Mouse (Mus musculus): ENCODE results near the gene Med7.
A peak's percentile ranks its signal among the peaks of the same experiment; 100 is the strongest.

Gene Med7

DNA sequence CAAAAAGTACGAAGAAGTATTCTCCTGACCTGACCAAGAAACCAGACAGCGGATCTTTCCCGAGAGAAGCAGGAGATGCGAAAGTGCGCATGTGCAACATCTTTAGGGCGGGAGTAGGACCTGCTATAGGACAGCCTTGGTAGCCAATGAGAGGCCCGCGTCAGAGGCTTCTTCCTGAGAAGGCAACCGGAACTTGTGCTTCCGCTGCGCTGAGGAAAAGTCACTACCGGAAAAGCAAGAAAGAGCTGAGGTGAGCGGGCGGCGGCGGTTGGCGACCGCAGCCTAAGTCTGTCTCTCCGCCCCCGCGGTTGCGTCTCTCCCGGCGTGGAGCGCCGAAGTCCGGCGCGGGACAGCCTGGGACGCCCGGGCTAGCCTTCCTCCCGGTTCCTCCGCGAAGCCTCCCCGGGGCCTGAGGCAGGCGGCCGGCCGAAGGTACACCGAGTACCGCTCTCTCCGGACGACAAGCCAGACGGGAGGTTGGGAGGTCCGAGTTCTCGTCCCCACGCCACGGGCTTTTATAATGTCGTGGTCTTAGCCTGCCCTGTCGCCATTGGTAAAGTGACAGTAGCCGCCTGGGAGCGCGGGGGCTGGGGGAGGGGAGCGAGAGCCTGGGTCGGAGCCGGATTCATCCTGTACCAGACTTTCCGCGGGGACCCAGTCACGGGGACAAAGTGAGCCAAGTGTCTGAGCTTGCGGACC is at the start of gene Med7:
Gene Med7, plus strand, starts transcription at position 166 of the 699 bp plus-strand sequence.
- peak; percentile 93 for DNase-seq (ENCODE audit: inconsistent ontology term)

DNA sequence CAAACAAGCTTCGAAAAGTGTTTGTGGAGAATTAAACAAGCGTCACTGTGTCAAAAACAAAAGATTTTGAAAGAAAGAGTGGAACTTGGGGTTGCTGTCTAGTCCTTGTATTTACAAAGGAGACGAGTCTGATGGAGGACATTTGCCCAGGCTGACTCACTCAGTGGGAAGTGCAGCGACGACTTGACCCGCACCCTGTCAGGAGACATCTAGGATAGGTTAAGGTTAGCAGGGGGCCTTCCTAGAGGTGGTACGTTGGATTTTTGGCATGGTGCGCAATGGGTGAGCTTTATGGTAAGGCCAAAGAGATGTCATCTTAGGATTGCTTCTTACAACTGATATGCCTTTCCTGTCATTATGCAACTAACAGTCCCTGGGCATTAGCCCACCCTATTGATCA is 49.7 kb upstream of the Med7 start:
- no peak for DNase-seq (ENCODE audit: inconsistent ontology term)

- DNase-seq (ENCODE audit: inconsistent ontology term): no peak
These were observed 48.3 kb upstream of the Med7 start for GRCm38 (mm10) chr11:46388438-46388837.

DNA sequence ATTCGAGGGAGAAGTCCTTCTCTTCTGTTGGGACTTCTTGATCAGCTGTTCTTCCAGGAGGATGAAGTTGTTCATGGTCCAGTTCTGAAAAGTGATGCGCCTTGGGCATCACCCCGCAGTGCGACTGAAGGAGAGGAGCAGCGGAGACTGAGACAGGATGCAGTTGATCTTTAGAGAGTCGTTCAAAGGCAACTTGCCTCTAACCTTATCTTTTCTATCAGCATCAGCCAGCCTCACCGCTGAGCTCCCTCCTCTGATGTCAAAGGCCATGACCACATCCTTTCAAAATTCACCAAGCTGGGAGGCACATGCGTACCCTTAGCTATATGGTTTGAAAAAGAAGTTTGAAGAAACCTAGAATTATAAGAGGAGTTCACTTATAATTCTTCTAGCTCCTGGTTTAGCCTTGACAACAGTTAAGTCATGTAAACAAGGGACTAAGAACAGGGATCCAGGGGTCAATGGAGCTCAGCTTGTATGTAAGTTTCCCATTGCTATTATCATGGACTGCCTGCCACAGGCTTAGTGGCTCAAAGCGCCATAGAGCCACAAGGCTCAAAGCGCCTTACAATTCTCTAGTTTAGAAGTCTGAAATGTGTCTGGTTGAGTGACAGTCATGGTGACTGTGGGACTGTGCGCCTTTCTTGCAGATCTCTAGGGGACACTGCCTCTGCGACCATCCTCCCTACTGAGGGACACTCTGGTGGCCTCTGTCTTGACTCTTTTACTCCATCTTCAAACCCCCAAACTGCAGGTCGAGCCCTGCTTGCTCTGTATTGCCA is 47.2 kb upstream of the Med7 start, which contains the start of gene Itk:
Gene Itk, minus strand, starts transcription at position 180 of the 782 bp plus-strand sequence.
- no peak for DNase-seq (ENCODE audit: inconsistent ontology term)

GRCm38 (mm10) chr11:46390621-46391020 is 46.1 kb upstream of the Med7 start:
- no peak for DNase-seq (ENCODE audit: inconsistent ontology term)

- DNase-seq (ENCODE audit: inconsistent ontology term): no peak
These were observed 43.8 kb upstream of the Med7 start for GRCm38 (mm10) chr11:46392890-46393289.

GRCm38 (mm10) chr11:46393413-46393812 is 43.3 kb upstream of the Med7 start:
- no peak for DNase-seq (ENCODE audit: inconsistent ontology term)

- no peak for DNase-seq (ENCODE audit: inconsistent ontology term)
These were observed 41.6 kb upstream of the Med7 start for GRCm38 (mm10) chr11:46395088-46395487.

DNA sequence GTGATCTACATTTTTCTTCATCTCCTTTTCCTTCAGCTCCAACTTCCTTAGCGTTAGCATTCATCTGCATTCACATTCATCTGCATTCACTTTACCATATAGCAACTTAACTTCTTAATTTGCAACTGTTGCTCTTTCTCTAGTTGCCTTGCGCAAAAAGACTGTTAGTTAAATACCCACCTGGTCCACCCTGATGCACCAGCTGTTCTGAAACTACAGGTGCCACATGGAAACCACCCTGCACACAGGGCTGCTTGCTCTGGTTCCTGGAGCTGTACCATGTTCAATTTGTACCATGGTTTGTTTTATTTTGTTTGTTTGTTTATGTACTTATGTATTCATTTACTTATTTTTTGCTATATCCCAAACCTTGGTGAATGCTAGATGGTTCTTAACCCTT is 41.0 kb upstream of the Med7 start:
- DNase-seq (ENCODE audit: inconsistent ontology term): no peak

DNA sequence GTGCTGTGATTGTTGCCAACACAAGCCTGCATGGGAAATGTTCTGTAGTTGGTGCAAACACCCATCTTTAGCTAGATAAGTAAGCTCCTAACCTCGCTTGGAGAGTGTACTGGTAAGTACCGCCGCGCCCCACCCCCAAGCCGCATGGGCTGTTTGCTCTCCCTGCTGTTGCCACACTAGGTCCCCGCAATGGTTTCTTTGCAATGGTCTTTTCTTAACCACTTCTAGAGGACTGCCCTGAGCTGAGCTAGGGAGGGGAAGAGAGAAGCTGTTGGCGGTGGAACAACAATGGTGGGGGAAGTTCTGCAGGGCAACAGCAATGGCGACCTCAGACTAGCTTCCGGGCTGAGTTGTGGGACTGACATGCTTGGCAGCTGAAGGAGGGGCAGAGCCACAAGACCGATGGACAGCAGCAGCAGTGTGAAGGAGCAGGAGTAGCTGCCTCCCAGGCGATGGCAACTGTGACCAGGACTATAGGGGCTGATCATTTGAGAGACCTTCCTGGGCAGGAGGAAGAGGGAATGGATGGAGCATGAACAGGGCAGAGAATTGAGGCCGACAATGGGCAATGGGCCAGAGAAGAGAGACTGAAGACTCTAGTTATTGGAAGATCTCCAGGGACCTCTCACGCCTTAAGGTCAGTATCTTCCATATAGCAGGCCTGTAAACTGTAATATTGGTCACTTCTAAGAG is 40.4 kb upstream of the Med7 start, which contains the start of gene Fam71b:
Gene Fam71b, plus strand, starts transcription at position 393 of the 693 bp plus-strand sequence.
- no peak for DNase-seq (ENCODE audit: inconsistent ontology term)

DNA sequence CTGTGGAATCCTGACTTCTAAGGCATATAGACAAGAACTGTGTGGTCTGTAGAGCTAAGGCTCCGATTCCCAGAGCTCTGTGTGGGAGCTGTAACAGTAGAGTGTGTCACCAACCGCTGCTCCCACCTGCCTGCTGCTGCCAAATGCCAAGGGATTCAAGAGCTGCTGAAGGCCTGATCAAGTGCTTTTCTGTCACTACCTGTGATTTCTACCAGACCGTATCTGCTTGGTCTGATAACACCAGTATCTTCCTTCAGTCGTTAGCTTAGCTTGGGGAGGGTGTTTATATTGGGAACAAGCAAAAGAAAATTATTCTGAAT is 39.9 kb upstream of the Med7 start:
- no peak for DNase-seq (ENCODE audit: inconsistent ontology term)

DNA sequence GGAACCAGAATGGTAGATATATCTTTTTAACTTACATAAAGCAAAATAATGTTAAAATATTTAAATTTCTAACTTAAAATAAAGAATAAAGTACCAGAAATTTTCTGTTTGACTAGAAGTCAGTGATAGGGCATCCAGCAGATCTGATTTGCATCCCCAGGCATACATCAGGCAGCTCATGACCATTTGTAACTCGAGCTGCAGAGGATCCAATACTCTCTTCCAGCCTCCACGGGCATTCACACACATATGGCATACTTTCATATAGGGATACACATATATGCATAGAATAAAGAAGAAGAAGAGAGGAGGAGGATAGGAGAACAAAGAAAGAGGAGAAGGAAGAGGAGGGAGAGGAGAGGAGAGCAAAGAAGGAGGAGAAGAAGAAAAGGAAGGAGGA is 38.8 kb upstream of the Med7 start:
- DNase-seq (ENCODE audit: inconsistent ontology term): no peak

DNA sequence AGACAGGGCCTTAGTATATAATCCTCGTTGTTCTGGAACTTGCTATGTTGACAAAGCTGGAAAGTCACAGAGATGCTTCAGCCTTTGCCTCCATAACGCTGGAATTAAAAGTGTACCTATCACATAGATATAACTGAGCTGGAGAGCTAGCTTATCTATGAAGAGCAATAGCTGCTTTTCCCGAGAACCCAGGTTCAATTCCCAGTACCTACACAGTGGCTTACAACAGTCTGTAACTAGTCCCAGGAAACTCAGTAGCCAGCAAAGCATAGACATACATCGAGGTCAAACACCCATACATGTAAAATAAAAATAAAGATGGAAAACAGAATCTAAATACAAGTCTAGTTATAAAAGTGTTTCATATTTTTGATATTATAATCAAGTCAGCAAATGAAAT is 38.3 kb upstream of the Med7 start:
- no peak for DNase-seq (ENCODE audit: inconsistent ontology term)

GRCm38 (mm10) chr11:46398933-46399383 is 37.8 kb upstream of the Med7 start:
- DNase-seq (ENCODE audit: inconsistent ontology term): no peak

GRCm38 (mm10) chr11:46401555-46401954 is 35.2 kb upstream of the Med7 start:
- no peak for DNase-seq (ENCODE audit: inconsistent ontology term)

DNA sequence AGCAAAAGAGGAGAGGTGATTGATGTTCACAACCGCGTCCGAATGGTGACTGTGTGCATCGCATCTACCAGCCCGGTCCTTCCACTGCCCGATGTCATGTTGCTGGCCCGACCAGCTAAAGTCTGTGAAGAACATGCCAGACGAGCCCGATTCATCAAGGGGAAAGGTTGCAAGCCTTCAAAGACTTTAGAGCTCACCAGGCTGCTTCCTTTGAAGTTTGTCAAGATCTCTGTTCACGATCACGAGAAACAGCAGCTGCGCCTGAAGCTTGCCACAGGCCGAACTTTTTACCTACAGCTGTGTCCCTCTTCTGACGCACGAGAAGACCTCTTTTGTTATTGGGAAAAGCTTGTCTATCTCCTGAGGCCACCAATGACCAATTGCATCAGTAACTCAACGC is 31.7 kb upstream of the Med7 start:
- no peak for DNase-seq (ENCODE audit: inconsistent ontology term)

DNA sequence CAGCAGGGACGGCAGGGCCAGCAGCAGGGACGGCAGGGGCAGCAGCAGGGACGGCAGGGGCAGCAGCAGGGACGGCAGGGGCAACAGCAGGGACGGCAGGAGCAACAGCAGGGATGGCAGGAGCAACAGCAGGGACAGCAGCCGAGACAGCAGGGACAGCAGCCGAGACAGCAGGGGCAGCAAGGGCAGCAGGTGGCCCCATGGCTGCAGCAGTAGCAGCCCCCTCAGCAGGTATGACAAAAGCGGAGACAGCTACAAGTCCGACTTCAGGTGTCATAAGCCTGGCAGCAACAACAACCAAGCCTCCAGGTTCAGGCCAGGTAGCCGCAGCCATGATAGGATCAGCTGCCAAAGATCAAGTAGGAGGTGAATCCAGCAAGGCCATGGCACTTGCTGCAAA is 30.0 kb upstream of the Med7 start:
- no peak for DNase-seq (ENCODE audit: inconsistent ontology term)

DNA sequence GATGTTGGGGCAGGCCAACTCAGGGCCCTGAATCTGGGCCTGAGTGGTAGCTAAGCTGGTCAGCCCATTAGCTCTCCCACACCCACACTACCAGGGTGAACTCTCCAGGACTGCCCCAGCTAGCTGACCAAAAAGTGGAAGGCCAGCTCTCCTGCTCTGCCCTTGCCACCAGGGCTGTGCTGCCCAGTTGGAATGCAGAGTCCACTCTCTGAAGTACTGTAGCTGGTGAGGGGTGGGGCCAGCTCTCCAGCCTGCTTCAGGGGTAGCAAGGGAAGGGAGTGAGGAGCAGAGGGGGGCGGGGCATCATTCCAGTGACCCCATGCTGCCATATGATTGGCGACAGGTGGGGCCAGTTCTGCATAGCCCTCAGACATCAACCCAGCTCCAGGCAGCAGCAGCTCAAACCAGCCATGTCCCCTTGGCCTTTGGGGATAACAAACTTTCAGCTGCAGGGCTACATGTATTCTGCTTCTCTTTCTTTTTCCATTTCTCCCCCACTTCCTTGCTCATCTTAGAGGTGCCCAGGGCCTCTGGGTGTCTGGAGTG is 26.6 kb upstream of the Med7 start:
- no peak for DNase-seq (ENCODE audit: inconsistent ontology term)

- no peak for DNase-seq (ENCODE audit: inconsistent ontology term)
These were observed 18.3 kb upstream of the Med7 start for GRCm38 (mm10) chr11:46418438-46418837.

- no peak for DNase-seq (ENCODE audit: inconsistent ontology term)
These were observed 17.9 kb upstream of the Med7 start for GRCm38 (mm10) chr11:46418860-46419259.

DNA sequence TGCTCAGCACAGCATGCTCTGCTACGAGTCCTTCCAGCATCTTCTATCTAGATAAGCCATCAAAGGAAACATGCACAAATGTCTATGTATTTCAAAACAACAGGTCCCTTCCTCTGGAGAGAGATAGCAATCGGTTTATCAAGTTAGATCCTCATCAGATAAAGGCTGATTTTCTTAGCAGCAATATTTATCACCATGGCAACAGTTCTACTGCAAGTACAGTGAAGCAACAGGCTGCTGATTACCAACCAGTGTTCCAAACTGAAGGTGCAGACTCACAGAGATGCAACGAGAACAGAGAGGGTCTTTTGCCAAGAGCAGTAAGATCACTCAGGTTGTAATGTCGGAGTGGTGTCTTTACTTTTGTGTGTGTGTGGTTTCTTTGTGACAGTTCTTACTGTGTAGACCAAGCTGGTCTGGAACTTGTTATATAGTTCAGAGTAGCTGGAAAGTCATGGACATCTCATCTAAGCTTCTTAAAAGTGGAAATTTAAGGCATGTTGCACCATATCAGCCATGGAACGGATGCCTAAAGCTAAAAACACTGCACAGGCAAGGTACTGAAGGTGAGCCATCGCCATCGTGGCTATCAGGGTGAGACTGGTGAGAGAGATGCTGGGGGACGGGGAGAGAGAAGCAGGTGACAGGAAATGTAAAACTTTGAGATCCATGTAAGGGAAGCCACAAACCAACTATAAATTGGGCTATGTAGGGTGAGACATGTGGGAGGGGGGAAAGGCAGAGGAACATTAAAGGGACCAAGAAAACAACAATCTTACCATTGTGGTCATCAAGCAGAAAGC is 15.4 kb upstream of the Med7 start:
- no peak for DNase-seq (ENCODE audit: inconsistent ontology term)
